Mouse (Mus musculus): ENCODE data around the gene Trak1. TPM values are rescaled to one million over a fixed set of nuclear protein-coding genes. Genes with fewer than 3 reads are reported as not detected.

The Trak1 gene
- total and polyA plus RNA-seq, 3 experiments, result 8.2 to 28.6 (median 18.1) TPM

GRCm38 (mm10) chr9:121458466-121458865 lies 161.2 kb downstream of the Trak1 start:
- dilution Hi-C loops (cut with MboI; ENCODE audit: extremely low pct_ligation_motif_present, extremely low pct_unique_long_range_greater_than_20kb, low sequenced_read_pairs), result no loop called here
- H3K36me3 ChIP-seq (replicated peaks in 1 of 2; ENCODE audit: control insufficient read depth in 1 of 2, insufficient read depth in 1 of 2, low read length in 1 of 2), result peaks cover 46 to 91% of the 10 kb centered on the region in 2 experiments
- no peak overlapping the region for H3K4me3 ChIP-seq (replicated peaks in 1 of 3; ENCODE audit: low read depth in 2 of 3, low read length in 2 of 3, poor library complexity in 1 of 3)
- H3K4me2 ChIP-seq (ENCODE audit: insufficient read depth, low read depth, poor library complexity, severe bottlenecking), result no peak overlapping the region
- H3K4me1 ChIP-seq (ENCODE audit: control insufficient read depth in 1 of 2, insufficient read depth in 2 of 2), result no peaks in the 10 kb centered on the region
- TF ChIP-seq CTCF (conservative IDR thresholded peaks at IDR 0.05 in 1 of 2, IDR thresholded peaks at IDR 0.05 in 1 of 2; ENCODE audit: low read depth in 2 of 2, low read length in 2 of 2) (peak; percentile 73 to 74), SMC3 (IDR thresholded peaks at IDR 0.05; ENCODE audit: low read depth, low read length) (peak; percentile 50), MAX (IDR thresholded peaks at IDR 0.05; ENCODE audit: low read length) (no peak), RAD21 (IDR thresholded peaks at IDR 0.05; ENCODE audit: low read depth, low read length) (peak; percentile 42)
- no peaks in the 10 kb centered on the region for H3K27me3 ChIP-seq (replicated peaks)
- in situ Hi-C loops (cut with MboI; ENCODE audit: low pct_ligation_motif_present, low pct_unique_long_range_greater_than_20kb, low sequenced_read_pairs), result loop anchor here (10.0 kb wide), 1 partner anchor 204 kb away; no protein-coding TSS in a partner anchor
- H3K79me2 ChIP-seq (replicated peaks; ENCODE audit: control insufficient read depth, extremely low read depth, insufficient read depth, poor library complexity, severe bottlenecking), result no peaks in the 10 kb centered on the region
- peak; percentile 43 for DNase-seq (ENCODE audit: extremely low read depth)
- H3K9me3 ChIP-seq (replicated peaks; ENCODE audit: low read length), result no peaks in the 10 kb centered on the region
- no peak overlapping the region for H3K9ac ChIP-seq (ENCODE audit: insufficient read depth, low read depth)
- H3K27ac ChIP-seq (ENCODE audit: insufficient read depth, low read depth), result no peak overlapping the region

DNA sequence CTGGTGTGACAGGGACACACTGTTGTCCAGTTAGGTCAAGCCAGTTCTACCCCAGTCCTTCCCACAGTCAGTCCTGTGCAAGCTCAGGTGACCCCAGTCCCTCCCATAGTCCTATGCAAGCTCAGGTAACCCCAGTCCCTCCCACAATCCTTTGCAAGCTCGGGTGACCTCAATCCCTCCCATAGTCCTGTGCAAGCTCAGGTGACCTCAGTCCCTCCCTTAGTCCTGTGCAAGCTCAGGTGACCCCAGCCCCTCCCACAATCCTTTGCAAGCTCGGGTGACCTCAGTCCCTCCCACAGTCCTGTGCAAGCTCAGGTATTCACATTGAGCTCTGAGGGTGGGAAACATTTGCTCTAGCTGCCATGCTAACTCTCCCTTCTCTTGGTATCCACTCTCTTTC lies 162.6 kb downstream of the Trak1 start:
- TF ChIP-seq MAFK (IDR thresholded peaks at IDR 0.05; ENCODE audit: insufficient replicate concordance, low read length) (no peak), JUN (IDR thresholded peaks at IDR 0.05; ENCODE audit: insufficient read depth, low read depth, low read length) (no peak), MAX (IDR thresholded peaks at IDR 0.05; ENCODE audit: low read length) (no peak), MAZ (IDR thresholded peaks at IDR 0.05; ENCODE audit: low read depth, low read length) (no peak), POLR2AphosphoS2 (IDR thresholded peaks at IDR 0.05; ENCODE audit: low read depth, low read length) (no peak), EP300 (IDR thresholded peaks at IDR 0.05; ENCODE audit: low read length) (no peak), PAX5 (IDR thresholded peaks at IDR 0.05; ENCODE audit: low read length) (no peak), POLR2A (IDR thresholded peaks at IDR 0.05; ENCODE audit: low read depth, low read length) (no peak), JUND (conservative IDR thresholded peaks at IDR 0.05; ENCODE audit: low read depth, low read length) (no peak), CTCF (conservative IDR thresholded peaks at IDR 0.05 in 1 of 2, IDR thresholded peaks at IDR 0.05 in 1 of 2; ENCODE audit: low read depth in 2 of 2, low read length in 2 of 2) (no peak), RCOR1 (conservative IDR thresholded peaks at IDR 0.05; ENCODE audit: low read depth, low read length) (no peak), E2F4 (IDR thresholded peaks at IDR 0.05; ENCODE audit: insufficient replicate concordance, low read depth, low read length) (no peak)
- Histone ChIP-seq H3K4me1 (ENCODE audit: control insufficient read depth in 1 of 2, insufficient read depth in 2 of 2) (no peaks in the 10 kb centered on the region), H3K9me3 (replicated peaks; ENCODE audit: low read length) (no peaks in the 10 kb centered on the region), H3K27ac (ENCODE audit: insufficient read depth, low read depth) (no peak overlapping the region), H3K36me3 (replicated peaks in 1 of 2; ENCODE audit: control insufficient read depth in 1 of 2, insufficient read depth in 1 of 2, low read length in 1 of 2) (peaks cover 34 to 86% of the 10 kb centered on the region in 2 experiments), H3K4me2 (ENCODE audit: insufficient read depth, low read depth, poor library complexity, severe bottlenecking) (no peak overlapping the region), H3K27me3 (replicated peaks) (no peaks in the 10 kb centered on the region), H3K79me2 (replicated peaks; ENCODE audit: control insufficient read depth, extremely low read depth, insufficient read depth, poor library complexity, severe bottlenecking) (no peaks in the 10 kb centered on the region), H3K4me3 (replicated peaks in 1 of 3; ENCODE audit: low read depth in 2 of 3, low read length in 2 of 3, poor library complexity in 1 of 3) (no peak overlapping the region), H3K9ac (ENCODE audit: insufficient read depth, low read depth) (no peak overlapping the region)
- DNase-seq (ENCODE audit: extremely low read depth), result no peak
- dilution Hi-C loops (cut with MboI; ENCODE audit: extremely low pct_ligation_motif_present, extremely low pct_unique_long_range_greater_than_20kb, low sequenced_read_pairs), result no loop called here
- in situ Hi-C loops (cut with MboI; ENCODE audit: low pct_ligation_motif_present, low pct_unique_long_range_greater_than_20kb, low sequenced_read_pairs), result loop anchor here (10.0 kb wide), 1 partner anchor 205 kb away; no protein-coding TSS in a partner anchor

GRCm38 (mm10) chr9:121460527-121460926 lies 163.2 kb downstream of the Trak1 start:
- no peak overlapping the region for H3K27ac ChIP-seq (ENCODE audit: insufficient read depth, low read depth)
- dilution Hi-C loops (cut with MboI; ENCODE audit: extremely low pct_ligation_motif_present, extremely low pct_unique_long_range_greater_than_20kb, low sequenced_read_pairs), result no loop called here
- in situ Hi-C loops (cut with MboI; ENCODE audit: low pct_ligation_motif_present, low pct_unique_long_range_greater_than_20kb, low sequenced_read_pairs), result no loop called here
- no peak overlapping the region for H3K4me3 ChIP-seq (replicated peaks in 1 of 3; ENCODE audit: low read depth in 2 of 3, low read length in 2 of 3, poor library complexity in 1 of 3)
- no peaks in the 10 kb centered on the region for H3K79me2 ChIP-seq (replicated peaks; ENCODE audit: control insufficient read depth, extremely low read depth, insufficient read depth, poor library complexity, severe bottlenecking)
- no peaks in the 10 kb centered on the region for H3K9me3 ChIP-seq (replicated peaks; ENCODE audit: low read length)
- DNase-seq (ENCODE audit: extremely low read depth), result no peak
- no peaks in the 10 kb centered on the region for H3K4me1 ChIP-seq (ENCODE audit: control insufficient read depth in 1 of 2, insufficient read depth in 2 of 2)
- peaks cover 34 to 85% of the 10 kb centered on the region in 2 experiments for H3K36me3 ChIP-seq (replicated peaks in 1 of 2; ENCODE audit: control insufficient read depth in 1 of 2, insufficient read depth in 1 of 2, low read length in 1 of 2)
- no peak overlapping the region for H3K4me2 ChIP-seq (ENCODE audit: insufficient read depth, low read depth, poor library complexity, severe bottlenecking)
- H3K9ac ChIP-seq (ENCODE audit: insufficient read depth, low read depth), result no peak overlapping the region
- TF ChIP-seq MAFK (IDR thresholded peaks at IDR 0.05; ENCODE audit: insufficient replicate concordance, low read length) (no peak), MAX (IDR thresholded peaks at IDR 0.05; ENCODE audit: low read length) (no peak), KAT2A (IDR thresholded peaks at IDR 0.05; ENCODE audit: insufficient replicate concordance, low read length) (no peak), MAZ (IDR thresholded peaks at IDR 0.05; ENCODE audit: low read depth, low read length) (no peak), CHD1 (IDR thresholded peaks at IDR 0.05; ENCODE audit: low read depth, low read length) (no peak)
- H3K27me3 ChIP-seq (replicated peaks), result no peaks in the 10 kb centered on the region
